ENCODE assay signal across 8 mouse cellular contexts in genomic region chr13:15758835-15759632, GRCm38 (mm10).
DNase-seq lines count a peak whose midpoint lies in the region; ATAC-seq and TF ChIP-seq lines count a peak whose summit lies in the region.

No protein-coding gene starts in this region.

- peak overlapping the region; percentile 57 for H3K9ac ChIP-seq in forebrain, embryonic 15.5 days (replicated peaks)
- no peak overlapping the region for H3K9ac ChIP-seq in liver, embryonic 15.5 days
- peak overlapping the region; percentile 62 for H3K9ac ChIP-seq in neural tube, embryonic 12.5 days

- peak overlapping the region; percentile 62 for H3K4me2 ChIP-seq in forebrain, embryonic 15.5 days (replicated peaks)
- peak overlapping the region; percentile 55 for H3K4me2 ChIP-seq in liver, embryonic 15.5 days
- H3K4me2 ChIP-seq in neural tube, embryonic 12.5 days (replicated peaks) = peak overlapping the region; percentile 63

- H3K4me3 ChIP-seq in forebrain, embryonic 15.5 days = peak overlapping the region; percentile 46
- H3K4me3 ChIP-seq in liver, embryonic 15.5 days (replicated peaks) = peak overlapping the region; percentile 33
- peak overlapping the region; percentile 35 for H3K4me3 ChIP-seq in neural tube, embryonic 12.5 days
- H3K4me3 ChIP-seq in testis, adult 2 months (ENCODE audit: control insufficient read depth, low read depth, low read length) = peak overlapping the region; percentile 48

- H3K36me3 ChIP-seq in forebrain, embryonic 15.5 days = no peaks in the 10 kb centered on the region
- H3K36me3 ChIP-seq in liver, embryonic 15.5 days (replicated peaks) = no peaks in the 10 kb centered on the region
- H3K36me3 ChIP-seq in neural tube, embryonic 12.5 days = no peaks in the 10 kb centered on the region
- no peaks in the 10 kb centered on the region for H3K36me3 ChIP-seq in testis, adult 2 months (ENCODE audit: control insufficient read depth, insufficient read depth, low read length)

- H3K9me3 ChIP-seq in forebrain, embryonic 15.5 days = no peaks in the 10 kb centered on the region
- no peaks in the 10 kb centered on the region for H3K9me3 ChIP-seq in liver, embryonic 15.5 days (replicated peaks)
- H3K9me3 ChIP-seq in neural tube, embryonic 12.5 days = no peaks in the 10 kb centered on the region

- peak; percentile 81 for DNase-seq in ES-CJ7 (ENCODE audit: low read depth, low spot score)
- peak; percentile 72 for DNase-seq in cerebellum, adult 11 months
- peak; percentile 84 to 88 for DNase-seq in heart, postnatal 14 days
- peak; percentile 85 to 89 for DNase-seq in kidney, postnatal 4 days

- peak; percentile 71; the same call in 1 of the 2 replicates for TF ChIP-seq CTCF in testis, adult 2 months (IDR thresholded peaks at IDR 0.05; ENCODE audit: control insufficient read depth, insufficient read depth, insufficient replicate concordance, low read depth, low read length)

- H3K4me1 ChIP-seq in forebrain, embryonic 15.5 days = peaks cover 17% of the 10 kb centered on the region
- H3K4me1 ChIP-seq in liver, embryonic 15.5 days (replicated peaks) = no peaks in the 10 kb centered on the region; the same call in 1 of the 2 replicates
- H3K4me1 ChIP-seq in neural tube, embryonic 12.5 days = peaks cover 12% of the 10 kb centered on the region
- H3K4me1 ChIP-seq in testis, adult 2 months (ENCODE audit: control insufficient read depth, insufficient read depth, low read length) = no peaks in the 10 kb centered on the region; the same call in 1 of the 2 replicates

- TF ChIP-seq POLR2A in testis, adult 2 months (IDR thresholded peaks at IDR 0.05; ENCODE audit: control insufficient read depth, low read depth, low read length) = no peak

- WGBS in forebrain, embryonic 15.5 days = 3% methylated on average over 38 of the region's 38 CpGs
- WGBS in liver, embryonic 15.5 days (ENCODE audit: insufficient replicate concordance) = 4% methylated on average over 38 of the region's 38 CpGs
- WGBS in neural tube, embryonic 12.5 days = 5% methylated on average over 38 of the region's 38 CpGs

- peak; percentile 90 for ATAC-seq in forebrain, embryonic 15.5 days (replicated peaks)
- peak; percentile 34; the same call in 1 of the 2 replicates for ATAC-seq in liver, embryonic 15.5 days (ENCODE audit: insufficient read depth)
- ATAC-seq in neural tube, embryonic 12.5 days (ENCODE audit: low FRiP score, low read depth) = peak; percentile 90

- H3K27ac ChIP-seq in forebrain, embryonic 15.5 days (replicated peaks) = peak overlapping the region; percentile 90
- no peak overlapping the region for H3K27ac ChIP-seq in liver, embryonic 15.5 days (replicated peaks)
- H3K27ac ChIP-seq in neural tube, embryonic 12.5 days = peak overlapping the region; percentile 46; the same call in 1 of the 2 replicates
- no peak overlapping the region for H3K27ac ChIP-seq in testis, adult 2 months (ENCODE audit: control insufficient read depth, insufficient read depth, low read depth, low read length)

- H3K27me3 ChIP-seq in forebrain, embryonic 15.5 days = no peaks in the 10 kb centered on the region
- H3K27me3 ChIP-seq in liver, embryonic 15.5 days = no peaks in the 10 kb centered on the region
- H3K27me3 ChIP-seq in neural tube, embryonic 12.5 days (replicated peaks) = 0 out of 2 replicates have a peak, but pooled peaks cover 3% of the 10 kb centered on the region
- H3K27me3 ChIP-seq in testis, adult 2 months (ENCODE audit: control insufficient read depth, insufficient read depth, low read length) = no peaks in the 10 kb centered on the region

- intact Hi-C loops in heart, postnatal 14 days (cut with DNase I) = loop anchor here (1.0 kb wide), 1 partner anchor 1107 kb away; no protein-coding TSS in a partner anchor

Comparison
In these comparisons a context has a peak if more than half of its experiments do, and no peak if none do; other contexts are left out.
1. ATAC-seq: peak in every context shown above with its lines; median percentile 90 in forebrain, embryonic 15.5 days; 90 in neural tube, embryonic 12.5 days; 34 in liver, embryonic 15.5 days.
2. H3K27ac ChIP-seq: peak in forebrain, embryonic 15.5 days (single experiment) and neural tube, embryonic 12.5 days (single experiment); none in liver, embryonic 15.5 days (single experiment) and testis, adult 2 months (single experiment).
3. Peak in every context shown above with its lines, with median percentiles within 50 percentile points of each other: DNase-seq, H3K4me2 ChIP-seq and H3K4me3 ChIP-seq.